Mouse (Mus musculus): ENCODE results near the gene Gm10644.

The Gm10644 gene

DNA sequence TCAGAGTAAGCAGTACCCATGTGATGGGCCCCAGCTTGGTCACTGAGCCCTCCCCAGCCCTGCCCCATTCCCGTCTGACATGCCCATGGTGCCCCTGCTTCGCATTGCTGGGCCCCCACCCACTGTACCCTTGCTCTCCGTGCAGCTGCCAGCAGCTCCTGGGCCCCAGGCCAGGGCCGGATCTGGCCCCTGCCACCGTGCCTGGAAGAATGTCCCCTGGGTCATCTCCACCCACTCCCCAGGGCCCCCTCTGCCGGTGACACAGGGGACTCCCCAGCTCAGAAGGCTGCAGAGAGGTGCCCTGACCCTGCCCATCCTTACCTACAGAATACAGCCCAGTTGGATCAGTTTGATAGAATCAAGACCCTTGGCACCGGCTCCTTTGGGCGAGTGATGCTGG, 25.8 kb upstream of the Gm10644 start:
- no peak for DNase-seq (ENCODE audit: inconsistent ontology term)

DNA sequence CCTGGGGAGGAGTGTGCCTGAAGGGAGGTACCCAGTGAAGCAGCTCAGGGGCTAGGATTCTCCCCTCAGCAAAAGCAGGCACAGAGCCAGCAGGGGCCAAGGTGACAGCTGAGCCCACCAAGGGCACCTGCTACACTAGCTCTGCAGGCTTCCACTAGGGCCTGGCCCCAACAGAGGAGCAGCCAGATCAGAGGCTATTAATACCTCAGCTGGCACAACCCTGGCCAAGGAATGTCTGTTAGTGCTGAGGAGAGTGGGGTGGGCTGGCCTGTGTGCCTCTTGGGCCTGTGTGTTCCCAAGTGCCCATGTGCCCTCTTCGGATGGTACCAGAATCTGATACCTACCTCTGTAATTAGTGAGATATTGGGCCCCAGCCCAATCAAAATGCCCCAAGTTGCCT, 25.2 kb upstream of the Gm10644 start:
- DNase-seq (ENCODE audit: inconsistent ontology term) = no peak

DNA sequence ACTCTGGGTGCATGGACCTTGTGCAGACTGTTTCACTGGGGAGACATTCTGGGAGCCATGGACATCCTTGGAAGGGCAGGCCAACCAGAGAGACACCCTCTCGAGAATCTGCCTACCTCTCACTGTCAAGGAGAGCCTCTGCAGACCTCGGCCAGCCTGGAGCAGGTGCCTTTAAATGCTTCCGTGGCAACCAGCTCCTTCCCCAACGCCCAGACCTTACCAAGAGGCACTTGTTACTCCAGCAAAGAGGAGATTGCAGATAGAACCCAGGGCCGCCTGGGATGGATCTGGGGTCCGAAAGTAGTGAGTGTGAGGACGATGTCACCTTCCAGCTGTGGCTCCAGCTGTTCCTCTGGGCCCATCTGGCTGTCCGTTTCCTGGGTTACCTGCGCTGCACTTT, 23.2 kb upstream of the Gm10644 start:
- no peak for DNase-seq (ENCODE audit: inconsistent ontology term)

DNA sequence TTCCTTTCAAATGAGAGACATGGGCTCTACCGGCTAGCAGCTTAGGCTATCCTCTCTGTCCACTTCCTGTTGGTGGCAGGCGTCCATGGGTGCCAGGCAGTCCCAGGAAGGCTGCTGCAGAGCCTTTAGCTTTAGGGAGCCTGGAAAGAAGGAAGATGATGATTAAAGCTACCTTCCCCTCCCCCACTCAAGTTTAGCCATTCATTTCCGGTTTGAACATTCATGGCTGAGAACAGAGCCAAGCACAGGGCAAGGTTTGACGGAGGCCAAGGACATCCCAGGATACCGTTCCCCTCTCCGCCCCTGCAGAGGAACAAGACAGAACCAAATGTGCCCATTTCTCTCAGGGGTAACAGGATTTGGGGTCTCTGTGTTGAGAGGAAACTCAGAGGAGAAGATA, 22.6 kb upstream of the Gm10644 start:
- DNase-seq (ENCODE audit: inconsistent ontology term) = no peak

DNA sequence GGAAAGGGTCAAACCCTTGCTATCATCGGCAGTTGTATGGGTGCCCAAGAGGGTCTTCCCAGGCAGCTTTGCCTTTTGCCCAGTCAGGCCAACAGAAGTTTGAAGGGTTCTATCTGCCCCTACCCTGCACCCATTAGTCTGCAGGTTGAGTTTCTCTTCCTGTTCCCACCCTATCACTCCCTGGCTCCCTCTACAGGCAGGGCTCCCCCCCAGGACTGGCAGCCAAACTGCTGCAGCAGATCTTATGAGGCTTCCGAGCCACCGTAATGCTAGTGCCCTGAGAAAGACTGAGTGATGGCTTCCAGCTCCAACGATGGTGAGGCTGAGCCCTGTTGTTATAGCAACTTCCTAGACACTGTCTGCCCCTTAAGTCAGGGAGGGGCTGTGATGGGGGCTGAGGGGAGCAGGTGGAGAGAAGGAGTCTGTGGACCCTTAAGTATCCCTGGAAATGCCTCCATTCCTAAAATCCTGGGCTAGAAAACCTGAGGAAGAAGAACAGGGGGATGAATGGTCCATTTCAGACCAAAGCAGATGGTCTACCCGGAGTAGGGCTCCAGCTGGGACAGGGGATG, 21.9 kb upstream of the Gm10644 start:
- DNase-seq (ENCODE audit: inconsistent ontology term) = no peak

DNA sequence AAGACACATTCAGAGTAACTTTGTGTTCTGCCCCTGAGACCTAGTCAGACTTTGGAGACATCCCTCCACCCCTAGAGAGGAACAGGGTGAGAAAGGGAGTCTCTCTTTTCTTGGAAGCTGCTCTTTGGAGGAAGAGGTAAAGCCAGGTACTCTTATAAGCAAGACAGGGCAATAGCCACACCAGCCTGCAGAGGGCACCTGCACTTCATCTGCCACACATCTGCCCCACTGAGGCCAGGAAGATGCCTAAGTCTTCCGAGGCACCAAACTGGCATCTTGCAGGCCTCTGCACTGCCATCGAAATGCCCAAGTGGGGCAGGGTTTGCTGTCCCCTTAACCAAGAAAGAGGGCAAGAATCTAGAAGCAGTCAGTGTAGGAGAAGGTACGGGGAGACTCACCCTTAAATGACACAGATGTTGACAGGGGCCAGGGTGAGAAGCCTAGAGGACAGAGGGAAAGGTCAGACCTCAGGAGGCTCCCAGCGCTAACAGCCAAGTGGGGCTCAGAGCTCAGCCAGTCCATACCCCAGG, 21.2 kb upstream of the Gm10644 start:
- DNase-seq (ENCODE audit: inconsistent ontology term) = no peak

DNA sequence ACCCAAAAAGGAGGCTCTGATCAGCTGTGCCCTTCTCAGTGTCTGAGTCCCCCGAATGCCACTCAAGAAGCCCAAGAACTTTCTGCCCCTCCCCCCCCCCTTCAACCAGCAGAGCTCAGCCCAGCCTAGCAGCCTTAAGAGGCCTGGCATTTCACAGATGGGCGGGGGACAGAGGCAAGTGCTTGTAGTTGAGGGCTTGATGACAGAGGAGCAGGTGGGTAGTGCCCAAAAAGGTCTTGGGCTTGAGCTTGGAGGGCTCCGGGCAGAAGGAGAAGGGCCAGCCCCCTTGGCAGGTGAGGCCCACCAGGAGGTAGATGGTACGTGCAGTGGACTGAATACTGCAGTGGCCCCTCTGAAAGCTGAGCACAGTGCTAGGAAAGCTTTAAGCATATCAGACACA, 19.5 kb upstream of the Gm10644 start:
- DNase-seq (ENCODE audit: inconsistent ontology term) = no peak

DNA sequence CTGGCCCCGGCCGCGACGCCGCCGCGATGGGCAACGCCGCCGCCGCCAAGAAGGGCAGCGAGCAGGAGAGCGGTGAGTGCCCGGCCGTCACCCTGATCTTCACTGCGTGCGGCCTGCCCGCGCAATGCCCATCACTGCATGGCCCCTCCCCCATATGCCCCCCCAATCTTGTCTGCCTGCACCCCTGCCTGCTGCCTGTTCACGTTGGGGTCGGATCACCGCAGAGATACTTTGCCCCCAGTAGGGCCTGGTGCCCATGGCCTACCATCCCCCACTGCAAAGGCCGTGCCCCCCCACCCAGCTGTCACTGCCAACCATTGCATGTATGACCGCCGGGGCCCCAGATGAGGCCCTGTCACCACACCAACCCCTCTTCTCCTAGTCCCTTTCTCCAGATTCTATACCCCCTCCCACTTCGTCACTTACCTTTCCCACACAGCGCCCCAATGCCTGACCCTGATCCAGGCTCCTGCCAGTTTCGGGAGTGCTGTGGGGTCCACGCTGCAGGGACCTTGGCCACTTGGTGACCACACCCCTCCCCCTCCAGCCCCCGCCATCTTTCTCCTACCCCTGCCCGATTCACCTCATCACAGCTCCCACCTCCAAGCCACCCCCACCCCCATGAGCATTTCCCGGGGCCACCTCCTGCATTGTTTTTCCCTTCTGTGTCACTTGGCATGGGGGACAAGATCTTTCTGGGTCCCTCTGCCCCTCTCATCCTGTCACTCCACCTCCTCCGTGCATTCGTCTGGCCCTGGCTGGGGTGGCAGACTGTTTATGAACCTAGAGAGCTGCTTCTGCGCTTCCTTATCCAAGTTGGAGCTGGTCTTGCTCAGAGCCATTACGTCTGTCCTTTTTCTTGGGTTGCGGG, 18.4 kb upstream of the Gm10644 start:
- DNase-seq (ENCODE audit: inconsistent ontology term) = peak; percentile 36

DNA sequence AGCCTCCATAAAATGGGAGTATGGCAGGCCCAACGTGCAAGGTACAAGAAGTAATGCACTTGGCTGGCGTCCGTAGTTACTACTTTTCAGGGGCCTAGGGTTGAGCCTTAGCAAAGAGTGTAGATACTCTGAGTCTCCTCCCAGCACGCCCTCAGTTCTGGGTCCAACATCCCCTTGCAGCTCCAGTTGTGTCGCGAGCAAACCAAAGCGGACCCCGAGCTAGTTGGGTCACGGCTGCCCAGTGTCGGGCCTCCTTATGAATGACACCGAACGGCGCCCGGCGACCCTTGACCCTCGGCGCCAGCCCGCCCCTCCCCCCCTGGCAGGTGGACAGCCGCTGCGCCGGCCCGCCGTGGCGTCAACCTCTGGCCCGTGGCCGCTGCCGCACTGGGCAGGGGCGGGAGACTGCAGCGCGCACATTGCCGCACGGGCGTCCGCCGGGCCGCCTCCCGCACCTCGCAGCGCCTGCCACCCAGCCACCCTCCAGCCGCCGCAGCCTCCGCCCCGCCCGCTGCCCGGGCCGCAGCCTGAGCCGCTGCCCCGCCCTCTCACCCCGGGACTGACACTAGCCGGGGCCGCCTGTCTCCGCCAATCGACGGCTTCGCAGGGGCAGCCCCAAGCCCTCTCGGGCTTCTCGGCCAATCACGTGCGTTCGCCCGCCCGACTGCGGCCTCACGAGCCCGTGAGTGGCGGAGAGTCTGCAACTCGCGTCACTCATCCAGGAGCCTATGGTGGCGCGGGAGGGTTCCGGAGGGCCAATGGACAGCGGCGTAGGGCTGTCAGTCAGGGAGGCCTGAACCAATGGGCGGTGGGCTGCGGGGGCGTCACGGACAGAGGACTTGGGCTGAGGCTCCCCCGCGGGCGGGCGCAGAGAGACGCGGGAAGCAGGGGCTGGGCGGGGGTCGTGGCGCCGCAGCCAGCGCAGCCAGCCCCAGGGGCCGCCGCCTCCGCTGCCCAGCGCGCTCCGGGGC, 17.4 kb upstream of the Gm10644 start, which contains the start of gene Prkaca:
Prkaca (plus strand) TSS at position 844 of the 971 bp plus-strand sequence.
- DNase-seq (ENCODE audit: inconsistent ontology term) = peak; percentile 99

DNA sequence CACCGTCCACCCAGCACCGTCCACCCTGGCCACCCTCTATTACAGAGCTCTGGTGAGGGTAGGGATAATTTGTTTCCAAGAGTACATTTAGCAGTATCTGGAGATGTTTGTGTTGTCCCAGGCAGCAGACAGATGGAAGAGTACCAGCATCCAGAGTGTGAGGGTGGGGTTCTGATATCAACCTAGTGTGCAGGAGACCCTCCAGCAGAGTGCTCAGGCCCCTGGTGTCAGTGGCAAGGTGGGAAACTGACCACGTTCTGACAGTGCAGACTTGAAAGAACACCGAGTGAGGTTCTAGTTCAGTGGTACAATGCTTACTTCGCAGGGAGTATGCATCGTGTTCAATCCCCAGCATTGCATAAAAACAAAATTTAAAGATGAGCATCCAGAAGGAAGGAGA, 16.7 kb upstream of the Gm10644 start:
- no peak for DNase-seq (ENCODE audit: inconsistent ontology term)

DNA sequence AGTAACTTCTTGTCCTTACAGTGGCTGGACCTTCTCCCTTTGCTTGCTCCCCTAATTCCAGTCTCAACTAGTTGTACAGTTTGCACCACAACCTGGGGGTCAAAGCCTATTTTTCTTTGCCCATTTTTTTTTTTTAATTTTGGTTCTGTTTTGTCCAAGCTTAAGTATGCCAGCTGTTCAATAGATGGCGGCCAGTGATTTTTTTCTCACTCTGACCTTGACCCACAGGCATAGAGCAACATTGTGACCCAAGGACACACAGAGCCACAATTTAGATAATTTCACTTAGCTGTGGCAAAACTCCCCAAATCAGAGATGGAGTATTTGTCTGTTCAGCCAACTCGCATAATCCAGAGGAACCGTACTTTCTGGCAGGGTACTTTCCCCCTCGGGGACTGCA, 16.1 kb upstream of the Gm10644 start:
- DNase-seq (ENCODE audit: inconsistent ontology term) = no peak

DNA sequence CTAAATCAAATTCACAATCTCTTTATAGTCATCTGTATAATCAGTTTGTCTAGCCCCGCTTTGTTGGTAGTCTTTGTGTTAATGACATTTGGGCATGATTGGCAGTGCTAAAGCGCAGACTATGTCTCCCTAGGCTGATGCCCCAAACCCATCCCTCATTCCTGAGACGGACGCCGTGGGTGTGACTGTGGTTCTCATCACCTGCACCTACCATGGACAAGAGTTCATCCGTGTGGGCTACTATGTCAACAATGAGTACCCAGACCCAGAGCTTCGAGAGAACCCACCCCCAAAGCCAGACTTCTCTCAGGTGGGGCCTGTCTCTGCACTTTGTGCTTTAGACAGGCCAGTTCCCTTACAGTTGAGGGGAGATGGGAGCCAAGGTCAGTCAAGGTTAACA, 12.7 kb upstream of the Gm10644 start:
- no peak for DNase-seq (ENCODE audit: inconsistent ontology term)

DNA sequence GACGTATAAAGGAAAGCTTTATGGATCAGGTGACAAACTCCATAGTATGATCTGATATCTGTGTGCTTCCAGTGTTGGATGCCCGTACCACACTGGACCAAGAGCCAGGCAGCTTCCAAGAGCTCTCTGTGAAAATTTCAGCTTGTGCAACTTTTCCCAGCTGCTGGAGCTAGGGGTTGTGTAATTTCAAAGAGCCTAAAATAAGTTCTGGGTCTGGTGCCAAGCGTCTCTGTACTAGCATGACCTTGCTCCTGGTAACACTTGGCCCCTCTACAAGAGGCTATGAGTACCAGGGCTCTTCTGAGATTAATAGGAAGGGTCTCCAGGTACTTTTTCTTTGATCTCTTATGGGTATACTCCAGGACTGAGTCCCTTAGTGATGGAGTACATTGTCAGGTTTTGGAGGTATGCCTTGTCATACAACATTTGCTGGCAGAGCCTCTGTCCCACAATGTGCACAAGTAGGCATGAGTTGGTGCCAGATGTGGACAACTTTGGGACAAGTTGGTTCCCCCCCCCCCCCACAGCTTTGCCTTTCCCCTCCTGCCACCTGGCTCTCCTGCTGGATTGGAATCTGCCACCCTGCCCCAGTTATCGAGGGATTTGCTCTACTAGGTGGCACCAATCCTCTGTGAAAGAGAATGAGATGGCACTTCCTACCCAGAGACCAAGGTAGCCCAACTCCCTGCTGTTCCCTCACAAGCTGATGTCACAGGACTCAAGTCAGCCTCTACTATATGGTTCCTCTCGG, 9.2 kb upstream of the Gm10644 start:
- no peak for DNase-seq (ENCODE audit: inconsistent ontology term)

DNA sequence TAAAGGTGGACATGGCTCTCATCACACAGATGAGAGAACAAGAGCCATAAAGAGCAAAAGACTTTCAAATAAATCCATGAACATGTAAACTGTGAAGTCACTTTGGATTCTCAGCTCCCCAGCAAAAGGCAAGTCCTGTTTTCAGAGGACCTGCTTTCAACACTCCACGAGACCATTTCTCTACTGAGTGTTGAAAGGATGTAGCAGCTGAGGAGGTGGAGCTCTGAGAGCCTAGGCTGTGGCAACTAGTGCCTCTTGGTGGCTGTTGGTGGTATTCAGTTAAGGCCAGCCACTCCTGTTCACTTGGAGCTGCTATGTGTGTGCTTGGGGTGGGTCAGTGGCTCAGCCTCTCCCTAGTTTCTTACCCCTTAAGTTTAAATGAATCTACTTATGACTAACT, 1.8 kb upstream of the Gm10644 start:
- no peak for DNase-seq (ENCODE audit: inconsistent ontology term)

DNA sequence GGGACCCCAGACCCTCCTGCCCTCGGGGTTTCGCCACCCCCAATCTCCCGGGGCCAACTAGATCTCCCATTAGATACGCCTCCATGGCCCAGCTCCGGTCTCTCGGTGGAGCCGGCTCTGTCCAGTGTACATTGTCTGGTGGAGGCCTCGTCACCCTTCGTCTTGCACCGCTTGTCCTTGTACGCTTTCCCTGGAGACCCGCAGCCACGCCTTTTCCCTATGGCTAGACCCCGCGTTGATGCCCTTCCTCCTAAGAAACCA, 883 bp upstream of the Gm10644 start:
- DNase-seq (ENCODE audit: inconsistent ontology term) = no peak

DNA sequence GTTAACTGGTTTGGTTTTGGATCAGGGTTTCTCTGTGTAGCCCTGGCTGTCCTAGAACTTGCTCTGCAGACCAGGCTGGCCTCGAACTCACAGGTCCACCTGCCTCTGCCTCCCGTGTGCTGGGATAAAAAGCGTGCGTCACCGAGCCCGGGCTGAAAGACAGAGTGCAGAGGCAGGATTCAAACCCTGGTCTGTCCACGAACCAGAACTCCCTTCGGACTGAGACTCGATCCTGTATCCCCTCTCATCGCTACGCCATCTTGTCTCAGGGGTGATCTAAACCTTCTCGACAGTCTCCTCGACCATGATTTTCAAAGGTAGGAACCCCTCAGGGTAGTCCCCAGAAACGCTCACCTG, 278 bp downstream of the Gm10644 start:
- no peak for DNase-seq (ENCODE audit: inconsistent ontology term)

DNA sequence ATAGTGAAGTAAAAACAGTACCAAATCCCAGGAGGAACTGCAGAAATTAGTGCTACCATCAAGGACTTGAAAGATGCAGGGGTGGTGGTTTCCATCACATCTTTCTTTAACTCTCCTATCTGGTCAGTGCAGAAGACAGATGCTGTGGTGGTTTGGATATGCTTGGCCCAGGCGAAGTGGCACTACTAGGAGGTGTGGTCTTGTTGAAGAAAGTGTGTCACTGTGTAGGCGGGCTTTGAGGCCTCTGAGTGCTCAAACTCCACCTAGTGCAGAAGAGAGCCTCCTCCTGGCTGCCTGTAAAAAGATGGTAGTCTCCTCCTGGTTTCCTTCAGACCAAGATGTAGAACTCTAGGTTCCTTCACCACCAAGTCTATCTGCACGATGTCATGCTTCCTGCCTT, 9.5 kb downstream of the Gm10644 start:
- no peak for DNase-seq (ENCODE audit: inconsistent ontology term)

DNA sequence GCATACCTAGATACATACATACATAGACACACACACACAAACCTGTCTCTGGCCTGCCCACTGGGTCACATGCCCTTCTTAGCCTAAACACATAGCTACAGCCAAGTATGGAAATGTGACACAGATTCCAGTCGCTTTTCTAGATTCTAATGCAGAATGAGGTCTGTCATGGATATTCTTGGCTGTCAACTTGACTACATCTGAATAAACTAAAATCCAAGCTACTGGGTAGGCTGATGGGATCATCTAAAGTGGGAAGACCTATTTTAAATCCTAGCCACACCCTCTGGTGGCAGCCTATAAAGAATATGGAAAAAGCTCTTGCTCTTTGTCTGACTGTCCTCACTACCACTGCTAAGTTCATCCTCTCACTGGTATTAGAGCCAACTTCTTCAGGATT, 12.6 kb downstream of the Gm10644 start:
- DNase-seq (ENCODE audit: inconsistent ontology term) = no peak

DNA sequence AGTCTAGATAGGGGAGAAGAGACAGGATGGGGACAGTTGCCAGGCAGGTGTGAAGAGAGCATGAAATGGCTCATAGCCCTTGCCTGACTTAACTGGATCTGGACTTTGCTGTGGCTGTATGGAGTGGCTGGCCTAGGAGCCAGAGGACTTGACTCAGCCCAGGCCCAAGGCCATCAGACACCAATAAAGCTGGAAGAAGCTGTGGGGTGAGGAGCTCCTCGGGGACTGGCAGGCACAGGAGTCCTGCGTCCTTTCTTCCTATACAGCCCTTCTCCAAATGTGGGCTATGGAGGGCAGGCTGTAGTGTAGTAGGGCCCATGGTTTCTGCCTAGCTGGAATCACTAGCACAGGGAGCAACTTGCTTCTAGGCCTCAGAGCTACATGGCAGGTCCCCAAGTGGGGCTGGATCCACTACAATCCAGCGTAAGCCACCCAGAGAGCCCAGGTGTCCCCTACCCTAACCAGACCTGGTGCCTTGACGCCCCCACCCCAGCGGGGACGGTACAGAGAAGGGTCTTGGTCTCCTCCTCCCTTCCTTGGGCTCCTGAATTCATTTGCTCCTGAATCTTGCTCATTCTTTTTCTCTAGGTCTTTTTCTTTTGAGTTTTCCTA, 13.8 kb downstream of the Gm10644 start:
- DNase-seq (ENCODE audit: inconsistent ontology term) = no peak

DNA sequence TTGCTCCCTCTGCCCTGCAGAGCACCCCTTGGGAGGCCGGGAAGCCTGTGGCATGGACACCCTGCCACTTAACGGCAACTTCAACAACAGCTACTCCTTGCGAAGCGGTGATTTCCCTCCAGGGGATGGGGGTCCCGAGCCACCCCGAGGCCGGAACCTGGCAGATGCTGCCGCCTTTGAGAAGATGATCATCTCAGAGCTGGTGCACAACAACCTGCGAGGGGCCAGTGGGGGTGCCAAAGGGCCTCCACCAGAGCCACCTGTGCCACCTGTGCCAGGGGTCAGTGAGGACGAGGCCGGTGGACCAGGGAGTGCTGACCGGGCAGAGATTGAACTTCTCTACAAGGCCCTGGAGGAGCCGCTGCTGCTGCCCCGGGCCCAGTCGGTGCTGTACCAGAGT, 16.7 kb downstream of the Gm10644 start:
- no peak for DNase-seq (ENCODE audit: inconsistent ontology term)

DNA sequence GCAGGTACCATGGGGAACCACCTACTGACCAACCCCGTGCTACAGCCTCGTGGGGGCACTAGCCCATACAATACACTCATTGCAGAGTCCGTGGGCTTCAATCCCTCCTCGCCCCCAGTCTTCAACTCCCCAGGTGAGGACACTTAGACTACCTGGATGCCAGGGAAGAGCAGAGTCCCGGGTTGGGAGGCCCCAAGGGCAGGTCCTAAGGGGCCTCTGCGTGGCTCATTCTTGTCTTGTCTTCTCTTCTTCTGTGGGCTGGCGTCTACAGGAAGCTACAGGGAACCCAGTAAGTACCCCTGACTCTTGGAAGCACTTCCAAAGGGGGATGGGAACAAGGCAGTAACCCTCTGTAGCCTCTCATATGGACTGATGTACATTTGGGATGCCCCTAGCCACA, 17.4 kb downstream of the Gm10644 start:
- no peak for DNase-seq (ENCODE audit: inconsistent ontology term)

Data from Muller cell, postnatal 12 days (primary cell).